Mouse (Mus musculus): ENCODE measurements at regions not wholly inside any gene's neighbourhood (a gene's known extent, or its start where the extent isn't known, plus 50 kb on each side); places are given as distances from the start of the nearest gene placed in this dataset.
"Not testable (repeated sequence)": the region's sequence is repeated elsewhere in the genome, so short reads cannot be mapped to it uniquely, and the experiment has no call there.

GRCm38 (mm10) chr14:24386756-24387155 is 93.7 kb downstream of the E330034G19Rik start:
- not testable (repeated sequence) for DNase-seq (ENCODE audit: low spot score)
- intact Hi-C loops (cut with DNase I) = loop anchor here (5.0 kb wide), 1 partner anchor 56 kb away; no protein-coding TSS in a partner anchor

GRCm38 (mm10) chr14:24391841-24392240 is 95.0 kb downstream of the Polr3a start:
- DNase-seq (ENCODE audit: low spot score); intact Hi-C loops (cut with DNase I): not testable (repeated sequence)

All from heart, postnatal 25 days (tissue).